Mouse (Mus musculus): ENCODE measurements at regions not wholly inside any gene's neighbourhood (a gene's known extent, or its start where the extent isn't known, plus 50 kb on each side); places are given as distances from the start of the nearest gene placed in this dataset.
A peak's percentile ranks its signal among the peaks of the same experiment; 100 is the strongest.

- peak; percentile 9 for DNase-seq (ENCODE audit: low spot score)
These were observed 53.4 kb upstream of the Fmnl2 start for GRCm38 (mm10) chr2:52804106-52804825.

GRCm38 (mm10) chr2:52804826-52805149 lies 52.9 kb upstream of the Fmnl2 start:
- DNase-seq (ENCODE audit: low spot score): no peak

GRCm38 (mm10) chr2:52807826-52808225 lies 49.8 kb upstream of the Fmnl2 start:
- no peak for DNase-seq (ENCODE audit: low spot score)

Measured in ovary, adult 18-20 months (tissue).